Mouse (Mus musculus): ENCODE measurements at regions not wholly inside any gene's neighbourhood (a gene's known extent, or its start where the extent isn't known, plus 50 kb on each side); places are given as distances from the start of the nearest gene placed in this dataset.

DNA sequence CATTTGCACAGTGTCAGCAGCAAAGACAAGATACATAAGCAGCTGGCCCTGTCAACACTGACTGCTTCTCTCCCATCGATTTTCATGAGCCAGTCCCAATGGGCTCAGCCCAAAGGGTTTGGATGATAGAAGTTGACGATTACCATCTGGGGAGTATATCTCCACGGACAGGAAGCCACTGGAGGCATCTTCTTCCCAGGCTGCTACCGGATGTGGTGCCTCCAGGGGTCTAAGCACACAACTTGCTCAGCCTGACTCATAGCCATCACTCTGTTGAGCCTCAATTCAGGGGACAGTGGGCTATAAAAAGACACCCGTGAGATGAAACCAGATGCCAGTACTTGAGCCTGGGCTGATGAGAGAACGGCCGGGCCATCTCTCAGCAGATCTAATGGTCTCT lies 71.1 kb upstream of the Hif1a start:
- no peak for DNase-seq (ENCODE audit: inconsistent ontology term)

DNA sequence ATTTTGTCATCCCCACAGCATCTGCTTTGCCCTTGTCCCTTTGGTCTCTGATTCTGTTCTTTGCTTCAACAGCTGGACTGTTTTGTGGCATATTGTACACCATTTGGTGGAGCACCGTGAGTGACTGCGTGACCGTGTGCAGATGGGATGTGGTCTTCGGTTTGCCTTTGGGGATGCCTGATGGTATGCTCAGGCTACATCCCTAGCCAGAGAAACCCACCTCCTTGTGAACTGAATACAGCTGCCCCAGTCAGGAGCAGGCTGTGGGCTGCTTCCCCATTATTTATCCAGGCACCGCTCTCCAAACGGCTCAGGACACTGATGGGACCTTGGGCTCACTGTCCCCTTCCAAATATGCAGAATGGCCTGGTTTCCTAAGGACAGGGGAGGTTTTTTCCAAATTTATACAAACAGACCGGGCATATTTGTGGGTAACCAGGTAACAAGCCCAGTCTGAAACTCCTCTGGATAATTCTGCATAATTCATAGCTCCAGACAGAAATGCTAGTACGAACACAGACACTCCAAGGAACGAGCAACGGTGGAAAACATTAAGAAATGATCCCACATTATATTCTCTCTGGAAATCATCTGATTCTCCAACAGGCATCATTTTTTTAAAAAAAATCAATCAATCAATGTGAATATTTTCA lies 70.5 kb upstream of the Hif1a start:
- DNase-seq (ENCODE audit: inconsistent ontology term): no peak

DNA sequence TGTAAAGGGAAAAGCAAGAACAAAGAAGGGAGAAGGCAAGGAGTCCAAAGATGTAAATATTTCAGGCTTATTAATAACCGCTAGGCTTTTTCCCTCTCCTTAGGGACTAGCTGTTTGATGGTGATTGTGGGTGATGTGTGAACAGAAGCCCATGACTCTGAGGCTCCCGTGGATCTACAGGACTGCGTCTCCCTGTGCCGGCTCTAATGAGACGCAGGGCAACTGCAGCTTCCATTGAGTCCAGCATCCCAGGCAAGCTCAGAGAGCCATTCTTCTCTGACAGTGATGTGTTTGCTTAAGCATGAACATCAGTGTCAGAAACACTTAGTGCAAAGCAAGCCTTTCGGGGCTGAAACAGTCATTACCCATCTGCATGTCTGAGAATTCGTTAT lies 70.0 kb upstream of the Hif1a start:
- peak; percentile 64 for DNase-seq (ENCODE audit: inconsistent ontology term)

DNA sequence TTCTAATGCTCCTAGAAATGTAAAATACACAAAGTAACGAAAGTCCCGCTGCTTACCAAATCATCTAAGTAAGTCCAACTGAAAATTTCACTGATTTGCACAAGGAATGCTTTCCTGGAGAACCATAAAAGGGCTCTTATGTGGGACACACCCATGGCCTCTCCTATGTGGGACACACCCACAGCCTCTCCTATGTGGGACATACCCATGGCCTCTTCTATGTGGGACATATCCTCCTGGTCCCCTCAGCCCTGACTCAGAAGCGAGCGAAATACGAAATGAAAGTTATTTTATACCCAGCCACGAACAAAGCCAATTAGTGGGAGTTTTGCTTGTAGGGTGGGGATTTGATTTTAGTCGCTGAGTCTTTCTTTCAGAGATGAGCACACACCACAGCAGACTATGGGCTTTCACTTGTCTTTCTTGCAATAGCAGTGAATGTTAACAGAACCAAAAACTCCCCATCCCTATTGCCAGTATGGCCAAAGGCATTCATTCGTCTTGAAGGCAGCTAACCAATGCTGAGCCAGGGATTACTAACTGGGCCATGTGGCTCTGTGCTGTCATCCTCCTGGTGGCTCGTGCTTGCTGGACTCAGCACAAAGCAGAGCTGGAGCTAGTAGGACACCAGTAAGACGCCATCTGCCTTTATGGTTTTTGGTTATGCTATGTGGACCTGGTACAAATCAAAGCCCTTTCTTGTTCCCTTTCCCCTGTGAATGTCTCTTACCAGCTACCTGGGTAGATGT lies 69.4 kb upstream of the Hif1a start:
- peak; percentile 64 for DNase-seq (ENCODE audit: inconsistent ontology term)

DNA sequence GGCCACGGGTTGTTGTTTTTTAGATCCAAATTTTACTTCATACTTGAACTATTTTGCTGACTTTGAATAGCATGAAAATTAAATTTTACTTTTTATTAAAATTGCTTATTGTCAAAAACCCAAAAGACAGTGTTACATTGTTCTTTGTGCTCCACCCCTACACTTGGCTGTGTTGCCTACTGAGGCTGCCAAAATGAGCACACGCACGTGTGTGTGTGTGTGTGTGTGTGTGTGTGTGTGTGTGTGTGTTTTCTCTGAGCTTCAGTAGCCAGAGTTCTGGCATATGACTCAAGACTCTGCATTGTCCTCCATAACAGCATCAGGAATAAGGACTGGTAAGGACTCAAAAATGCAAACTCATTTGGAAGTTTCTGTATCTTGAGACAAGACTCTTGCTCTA lies 68.4 kb upstream of the Hif1a start:
- peak; percentile 51 for DNase-seq (ENCODE audit: inconsistent ontology term)

DNA sequence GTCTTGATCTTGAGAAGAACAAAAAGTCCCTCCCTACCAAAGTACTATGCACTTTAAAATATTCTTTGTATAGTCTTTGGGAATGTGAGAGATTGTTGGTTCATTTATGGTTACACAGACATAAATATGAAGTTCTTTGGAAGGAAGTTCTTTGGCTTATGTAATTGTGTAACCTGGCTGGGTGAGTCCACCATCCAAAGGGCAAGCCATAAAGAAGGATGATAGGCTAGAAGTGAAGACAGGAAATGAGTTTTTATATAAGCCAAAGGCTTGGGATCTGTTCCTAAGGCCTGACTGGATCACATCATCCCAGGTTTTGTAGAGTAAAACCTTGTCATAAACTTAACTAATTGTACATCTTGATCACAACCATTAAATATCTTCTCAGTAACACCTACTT lies 65.0 kb upstream of the Hif1a start:
- DNase-seq (ENCODE audit: inconsistent ontology term): no peak

DNA sequence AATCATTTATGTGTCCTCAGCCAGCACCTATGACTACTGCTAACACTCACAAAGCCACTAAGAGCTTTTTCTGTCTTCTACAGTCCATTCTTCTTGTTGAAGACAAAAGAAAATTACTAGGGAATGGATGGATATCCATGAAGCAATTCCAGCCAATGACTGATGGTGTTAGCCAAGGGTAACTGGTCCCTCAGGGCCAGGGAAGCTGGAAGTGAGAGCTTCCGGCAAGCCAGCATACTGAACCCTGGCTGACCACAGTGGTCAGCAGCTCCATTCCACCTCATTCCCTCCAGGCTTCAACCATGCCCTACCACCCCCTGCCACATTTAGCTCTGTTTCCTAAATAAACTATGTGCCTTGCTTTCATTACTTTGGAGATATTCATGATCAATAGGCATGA lies 64.1 kb upstream of the Hif1a start:
- no peak for DNase-seq (ENCODE audit: inconsistent ontology term)

DNA sequence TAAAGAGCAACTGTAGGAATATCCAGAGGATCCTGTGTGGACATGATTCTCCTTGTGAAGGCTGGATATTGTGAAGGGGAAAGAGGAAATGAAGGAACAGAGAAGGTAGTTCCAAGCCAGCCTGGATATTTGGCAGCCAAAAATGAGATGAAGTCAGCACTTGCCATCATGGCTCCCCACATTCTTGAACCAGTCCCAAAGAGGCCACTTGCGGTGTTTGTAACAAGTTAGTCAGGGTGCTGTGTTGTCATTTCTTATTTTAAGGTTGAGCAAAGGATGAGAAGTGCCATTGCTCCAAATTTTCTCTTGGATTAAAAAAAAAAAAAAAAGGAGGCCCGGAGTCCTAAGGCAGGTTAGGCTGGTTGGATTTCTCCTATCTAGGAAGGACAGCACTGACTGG lies 63.3 kb upstream of the Hif1a start:
- peak; percentile 62 for DNase-seq (ENCODE audit: inconsistent ontology term)

DNA sequence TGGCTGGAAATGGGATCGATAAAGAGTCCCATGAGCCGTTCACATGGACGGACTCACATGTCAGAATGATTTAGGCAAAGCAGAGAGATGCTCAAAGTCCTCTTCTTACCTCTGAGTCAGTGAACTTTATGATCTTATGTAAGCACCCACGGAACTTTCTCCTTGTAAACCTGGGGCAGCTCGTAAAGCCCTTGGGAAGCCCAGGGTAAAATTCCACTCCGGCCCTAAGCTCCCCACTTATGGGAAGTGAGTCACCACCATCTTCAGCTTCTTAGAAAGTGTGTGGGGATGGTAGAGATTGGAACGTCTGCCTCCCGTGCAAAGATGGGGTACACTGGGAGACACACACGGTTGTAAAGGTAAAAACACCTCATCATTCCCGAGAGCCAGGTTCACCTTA lies 62.8 kb upstream of the Hif1a start:
- no peak for DNase-seq (ENCODE audit: inconsistent ontology term)

DNA sequence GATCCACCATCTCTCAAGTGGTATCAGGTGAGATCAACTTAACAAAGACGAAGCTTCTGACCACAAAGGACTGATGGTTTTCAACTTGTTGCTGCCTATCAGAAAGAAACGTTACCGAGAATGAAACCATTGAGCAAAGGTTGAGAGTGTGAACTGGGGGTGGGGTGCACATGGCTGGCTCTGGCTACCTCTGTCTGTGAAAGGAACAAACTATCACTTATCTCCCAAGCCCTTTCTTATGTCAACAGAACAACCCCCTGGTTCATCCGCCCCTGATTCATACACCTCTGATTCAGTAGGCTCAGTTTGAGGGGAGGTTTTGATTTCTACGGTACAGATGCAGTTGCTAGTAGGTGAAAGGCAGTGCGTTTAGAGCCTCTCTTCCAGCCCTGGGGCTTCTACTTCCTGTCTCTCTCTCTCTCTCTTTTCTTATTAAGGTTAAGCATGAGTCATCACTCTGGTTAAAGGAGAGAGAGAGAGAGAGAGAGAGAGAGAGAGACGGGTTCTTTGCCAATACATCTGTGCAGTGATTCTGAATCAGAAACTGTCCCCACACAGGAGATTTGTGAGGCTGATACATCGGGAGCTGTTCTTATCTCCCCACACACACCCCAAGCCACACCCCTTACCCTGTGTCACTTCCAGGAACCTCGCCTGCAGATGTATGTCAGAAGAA lies 59.0 kb upstream of the Hif1a start:
- peak; percentile 22 for DNase-seq (ENCODE audit: inconsistent ontology term)

DNA sequence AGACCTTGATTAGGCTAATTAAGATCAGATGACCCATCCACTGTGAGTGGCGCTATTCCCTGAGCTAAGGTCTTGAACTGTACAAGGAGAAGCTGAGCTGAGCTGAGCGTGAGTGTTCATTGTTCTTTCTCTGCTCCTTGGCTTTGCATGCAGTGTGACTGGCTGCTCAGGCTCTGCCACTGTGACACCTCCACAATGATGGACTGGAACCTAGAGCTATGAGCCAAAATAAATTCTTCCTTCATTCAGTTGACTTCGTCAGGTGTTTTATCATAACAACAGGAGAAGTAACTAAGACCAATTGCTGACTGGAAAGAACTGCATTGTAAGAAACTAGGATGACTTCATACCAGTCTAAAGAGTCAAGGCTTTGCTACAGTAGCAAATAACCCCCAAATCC lies 56.4 kb upstream of the Hif1a start:
- no peak for DNase-seq (ENCODE audit: inconsistent ontology term)

DNA sequence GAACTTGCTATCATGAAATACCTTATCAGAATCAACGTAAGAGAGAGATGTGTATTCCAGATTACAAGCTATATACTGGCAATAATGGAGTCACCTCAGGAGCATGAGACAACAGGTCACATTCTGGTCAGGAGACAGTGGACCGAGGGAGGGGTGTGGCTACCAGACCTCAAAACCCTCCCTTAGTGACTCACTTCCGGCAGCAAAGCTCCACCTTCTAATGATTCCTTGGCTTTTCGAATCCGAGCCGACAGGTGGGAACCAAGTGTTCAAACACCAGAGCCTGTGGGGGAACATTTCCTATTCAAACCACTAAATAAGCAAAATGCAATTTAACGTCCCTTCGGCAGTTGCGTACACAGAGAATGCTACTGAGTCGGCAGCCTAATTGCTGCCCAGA lies 54.5 kb upstream of the Hif1a start:
- peak; percentile 29 for DNase-seq (ENCODE audit: inconsistent ontology term)

DNA sequence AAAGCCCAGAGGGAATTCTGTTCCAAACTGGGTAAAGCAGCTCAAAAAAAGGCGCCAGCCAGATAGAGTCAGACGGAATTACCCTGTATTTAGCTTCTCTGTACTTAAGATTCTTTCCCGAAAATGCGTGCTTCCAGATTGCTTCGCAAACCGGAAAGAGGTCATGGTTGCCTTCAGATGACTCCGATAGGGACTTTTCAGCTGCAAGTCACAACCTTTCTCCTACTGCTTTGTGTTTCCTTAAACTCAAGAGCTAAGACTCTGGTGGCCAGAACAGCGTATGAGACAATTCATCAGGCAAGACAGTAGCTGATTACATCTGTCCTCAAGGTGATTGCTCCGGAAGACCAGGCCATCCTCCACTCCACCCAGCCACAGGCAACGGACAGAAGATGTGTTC lies 53.8 kb upstream of the Hif1a start:
- DNase-seq (ENCODE audit: inconsistent ontology term): no peak

DNA sequence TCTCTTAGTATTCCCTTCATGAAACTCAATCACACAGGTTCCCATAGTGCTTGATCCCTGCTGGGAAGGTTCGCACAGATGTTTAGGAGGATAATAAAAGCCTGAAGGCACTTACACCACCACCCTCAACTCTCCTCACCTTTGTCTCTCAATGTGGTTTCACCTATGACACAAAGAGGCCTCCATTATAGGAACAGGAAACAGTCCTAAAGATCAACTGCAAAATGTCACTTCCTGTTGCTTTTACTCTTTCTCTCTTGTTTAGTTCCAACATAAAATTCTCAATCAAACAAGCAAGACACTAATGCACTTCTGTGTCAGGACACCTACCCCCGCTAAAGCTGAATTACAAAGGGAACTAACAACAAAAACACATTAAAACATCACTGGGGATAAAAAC lies 50.3 kb upstream of the Hif1a start:
- DNase-seq (ENCODE audit: inconsistent ontology term): no peak

Data from Muller cell, postnatal 12 days (primary cell).